Mouse (Mus musculus) liver, embryonic 14.5 days (tissue): ENCODE measurements around the gene Snap91. TPM values are rescaled to one million over a fixed set of nuclear protein-coding genes. Genes with fewer than 3 reads are reported as not detected.

Experiments
- ATAC-seq: fragments of 200-750 bp; cut with Nextera tagmentation; 2 replicates; pipeline ENCODE4 v1.8.0; 2017; ENCODE audit warnings: moderate number of reproducible peaks, mild to moderate bottlenecking, moderate library complexity; ENCODE audit not compliant: insufficient read depth
- DNase-seq, 3 experiments: peaks; one replicate each; pipeline ENCODE4 v3.0.0-alpha.2; 2012 to 2013; ENCODE audit warnings: low read depth in 3 of 3, low spot score in 3 of 3
- H3K27ac ChIP-seq: fragments of 300-500 bp; sonication (generic); 2 replicates; pipeline ENCODE4 v1.5.1; 2014; ENCODE audit warnings: moderate library complexity, mild to moderate bottlenecking, control low read depth, inconsistent platforms
- H3K27me3 ChIP-seq: fragments of 300-500 bp; sonication (generic); 2 replicates; pipeline ENCODE4 v1.6.1; 2014; ENCODE audit warnings: mild to moderate bottlenecking, low read length, moderate library complexity; ENCODE audit not compliant: control insufficient read depth, insufficient read depth
- H3K36me3 ChIP-seq: fragments of 300-500 bp; sonication (generic); replicated peaks from 2 replicates; pipeline ENCODE4 v1.6.1; 2014; ENCODE audit warnings: low read depth; ENCODE audit not compliant: control insufficient read depth, insufficient read depth
- H3K4me1 ChIP-seq, 2 experiments: fragments of 200-500 bp in 1 of 2; fragments of 300-500 bp in 1 of 2; sonication (generic) in 1 of 2; replicated peaks; 2 replicates each; pipeline ENCODE4 v1.6.1; 2012 to 2014; ENCODE audit warnings: antibody characterized with exemption in 1 of 2, inconsistent platforms in 1 of 2, low read length in 1 of 2; ENCODE audit not compliant: control insufficient read depth in 2 of 2, insufficient read depth in 2 of 2
- H3K4me2 ChIP-seq: fragments of 300-500 bp; sonication (generic); 2 replicates; pipeline ENCODE4 v1.6.1; 2014; ENCODE audit warnings: low read depth, mild to moderate bottlenecking, control low read depth, moderate library complexity
- H3K4me3 ChIP-seq, 2 experiments: fragments of 200-500 bp in 1 of 2; fragments of 300-500 bp in 1 of 2; sonication (generic) in 1 of 2; 2 replicates each; pipeline ENCODE4 v1.5.1; 2012 to 2014; ENCODE audit warnings: low read depth in 2 of 2, low read length in 2 of 2, mild to moderate bottlenecking in 2 of 2, control low read depth in 1 of 2, inconsistent platforms in 1 of 2, moderate library complexity in 1 of 2; ENCODE audit not compliant: insufficient read depth in 1 of 2
- H3K9ac ChIP-seq: fragments of 300-500 bp; sonication (generic); replicated peaks from 2 replicates; pipeline ENCODE4 v1.6.1; 2014; ENCODE audit warnings: mild to moderate bottlenecking, control low read depth, moderate library complexity
- H3K9me3 ChIP-seq: fragments of 300-500 bp; sonication (generic); 2 replicates; pipeline ENCODE4 v1.6.1; 2016; ENCODE audit warnings: low read length, mixed read lengths; ENCODE audit not compliant: control insufficient read depth
- CTCF ChIP-seq: IDR thresholded peaks from 2 replicates; pipeline ENCODE4 v1.5.1; 2016; ENCODE audit warnings: antibody characterized with exemption, low read depth, control low read depth
- EP300 ChIP-seq: IDR thresholded peaks from 2 replicates; pipeline ENCODE4 v1.6.1; 2016; ENCODE audit warnings: antibody characterized with exemption, low read depth
- WGBS: fragments of 180-500 bp; shearing (Covaris S2); extraction: QIAGEN DNeasy Blood & Tissue Kit; methylation state at CpG from one replicate; pipeline ENCODE4 v1.1.7; 2014; ENCODE audit not compliant: insufficient replicate concordance; 5-methylcytosine and 5-hydroxymethylcytosine counted together
- polyA plus RNA-seq, 2 experiments: library from polyadenylated mRNA; depleted of rRNA in 1 of 2; stranded (reverse) in 1 of 2; unstranded in 1 of 2; fragments of >200 nt; fragmentation: Nextera tagmentation in 1 of 2; extraction: Ambion mirVana in 1 of 2; gene quantifications; 2 replicates each; pipeline versions ENCODE4 v1.2.1 to v1.2.3; 2012 to 2014

Snap91 gene
- polyA plus RNA-seq, 2 experiments, result 0.02 TPM; not detected in 1

DNA sequence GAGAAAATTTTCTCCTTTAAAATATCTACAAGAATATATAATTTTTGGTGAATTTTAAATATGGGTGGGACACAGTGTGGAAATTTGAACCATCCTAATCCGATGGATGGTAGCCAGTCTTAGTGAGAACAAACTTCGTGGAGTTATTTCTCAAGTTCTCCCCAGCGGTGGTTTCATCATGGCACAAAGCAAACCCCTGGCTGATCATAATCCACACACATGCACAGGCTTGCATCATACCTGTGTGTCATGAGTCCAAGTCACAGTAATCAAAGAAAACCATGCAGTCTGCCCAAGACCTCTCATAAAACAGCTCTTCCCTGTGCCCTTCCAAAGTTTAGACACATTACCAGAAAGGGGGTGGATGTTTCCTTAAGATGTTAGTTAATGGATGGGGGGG is 150.6 kb downstream of the Snap91 start:
- H3K36me3 ChIP-seq, result no peaks in the 10 kb centered on the region
- H3K4me1 ChIP-seq, result peaks cover 0 to 2% of the 10 kb centered on the region in 2 experiments; a peak in 2 of 4 replicates
- WGBS, result 60% methylated on average over 3 of the region's 3 CpGs
- no peak overlapping the region for H3K4me2 ChIP-seq
- H3K4me3 ChIP-seq, result no peak overlapping the region
- H3K9ac ChIP-seq, result no peak overlapping the region
- TF ChIP-seq CTCF (no peak), EP300 (no peak)
- DNase-seq, result no peak
- no peak for ATAC-seq
- H3K27me3 ChIP-seq, result no peaks in the 10 kb centered on the region
- no peak overlapping the region for H3K27ac ChIP-seq
- H3K9me3 ChIP-seq, result no peaks in the 10 kb centered on the region

DNA sequence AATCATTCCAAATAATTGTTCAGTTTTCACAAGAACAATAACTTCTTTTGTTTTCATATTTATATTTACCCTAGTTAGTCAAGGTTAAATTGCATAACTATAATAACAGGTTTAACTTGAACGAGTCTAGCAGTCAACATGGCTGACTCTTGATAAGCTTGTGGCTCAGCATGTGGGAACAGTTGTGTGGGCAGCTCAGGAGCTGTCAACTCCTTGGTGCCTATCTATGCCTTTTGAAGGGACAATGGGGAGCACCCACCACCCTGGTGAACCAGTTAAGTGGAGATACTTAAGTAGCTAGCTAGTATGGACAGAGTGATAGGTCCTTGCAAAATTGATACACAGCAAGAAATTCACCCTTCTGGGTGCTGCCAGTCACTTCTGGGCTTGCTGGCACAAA is 151.4 kb downstream of the Snap91 start:
- no peak for ATAC-seq
- TF ChIP-seq EP300, result no peak
- no peak for TF ChIP-seq CTCF
- H3K27ac ChIP-seq, result no peak overlapping the region
- H3K9me3 ChIP-seq, result no peaks in the 10 kb centered on the region
- H3K4me2 ChIP-seq, result no peak overlapping the region
- H3K4me3 ChIP-seq, result no peak overlapping the region
- WGBS, result 30% methylated on average over 1 of the region's 1 CpGs
- H3K27me3 ChIP-seq, result no peaks in the 10 kb centered on the region
- H3K9ac ChIP-seq, result no peak overlapping the region
- no peaks in the 10 kb centered on the region for H3K36me3 ChIP-seq
- DNase-seq, result no peak
- H3K4me1 ChIP-seq, result peaks cover 0 to 2% of the 10 kb centered on the region in 2 experiments; a peak in 2 of 4 replicates

DNA sequence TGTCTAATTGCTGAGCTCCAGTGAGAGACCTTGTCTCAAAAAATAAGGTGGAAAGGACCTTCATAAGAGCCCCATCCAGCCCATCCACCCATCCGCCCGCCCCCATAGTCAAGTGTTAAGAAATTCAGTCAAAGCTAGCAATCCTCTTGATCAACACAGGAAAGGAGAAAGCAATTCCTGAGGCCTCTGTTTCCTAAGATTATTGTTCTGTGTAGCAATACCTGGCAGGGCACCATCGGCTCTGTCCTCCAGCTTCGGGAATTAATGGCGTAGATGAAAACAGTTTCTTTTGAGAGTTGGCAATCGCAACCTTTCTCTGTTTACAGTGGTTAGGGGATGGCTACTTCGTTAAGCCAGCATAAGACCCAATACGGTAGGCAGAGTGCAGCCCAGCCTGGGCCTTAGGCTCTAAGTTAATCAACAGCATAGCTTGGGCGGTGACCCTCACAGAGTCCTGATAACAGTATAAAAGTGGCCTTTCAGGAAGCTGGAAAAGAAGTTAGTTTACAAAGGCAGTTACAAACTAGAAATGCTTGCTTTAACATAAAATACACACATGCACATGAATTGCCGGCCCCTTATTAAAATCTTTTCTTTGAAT is 152.1 kb downstream of the Snap91 start:
- TF ChIP-seq CTCF (no peak), EP300 (no peak)
- Histone ChIP-seq H3K9ac (no peak overlapping the region), H3K27me3 (no peaks in the 10 kb centered on the region), H3K9me3 (no peaks in the 10 kb centered on the region), H3K27ac (no peak overlapping the region), H3K4me2 (no peak overlapping the region), H3K36me3 (no peaks in the 10 kb centered on the region), H3K4me1 (peaks cover 0 to 2% of the 10 kb centered on the region in 2 experiments; a peak in 2 of 4 replicates), H3K4me3 (no peak overlapping the region)
- DNase-seq (no peak), ATAC-seq (no peak)
- 60% methylated on average over 10 of the region's 10 CpGs for WGBS

DNA sequence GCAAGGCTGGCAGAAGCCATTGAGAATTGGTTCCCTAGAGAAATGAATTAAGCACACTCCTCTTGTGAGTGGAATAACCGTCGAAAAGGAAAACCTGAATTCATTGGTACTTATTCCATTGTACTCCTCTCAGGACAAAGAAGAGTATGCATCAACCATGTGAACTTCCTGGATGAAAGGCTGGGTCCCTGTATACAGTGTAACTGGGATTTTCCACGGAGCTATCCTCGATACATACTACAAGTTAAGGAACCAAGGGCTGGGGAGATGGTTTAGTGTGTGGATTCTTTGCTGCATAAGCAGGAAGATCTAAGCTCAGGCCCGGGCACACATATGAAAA is 154.1 kb downstream of the Snap91 start:
- H3K4me1 ChIP-seq, result peaks cover 0 to 2% of the 10 kb centered on the region in 2 experiments; a peak in 2 of 4 replicates
- WGBS, result 58% methylated on average over 5 of the region's 5 CpGs
- H3K36me3 ChIP-seq, result no peaks in the 10 kb centered on the region
- ATAC-seq (no peak), DNase-seq (no peak)
- no peak overlapping the region for H3K27ac ChIP-seq
- H3K4me2 ChIP-seq, result no peak overlapping the region
- no peak overlapping the region for H3K4me3 ChIP-seq
- H3K9ac ChIP-seq, result no peak overlapping the region
- H3K9me3 ChIP-seq, result no peaks in the 10 kb centered on the region
- no peaks in the 10 kb centered on the region for H3K27me3 ChIP-seq
- TF ChIP-seq EP300 (no peak), CTCF (no peak)

DNA sequence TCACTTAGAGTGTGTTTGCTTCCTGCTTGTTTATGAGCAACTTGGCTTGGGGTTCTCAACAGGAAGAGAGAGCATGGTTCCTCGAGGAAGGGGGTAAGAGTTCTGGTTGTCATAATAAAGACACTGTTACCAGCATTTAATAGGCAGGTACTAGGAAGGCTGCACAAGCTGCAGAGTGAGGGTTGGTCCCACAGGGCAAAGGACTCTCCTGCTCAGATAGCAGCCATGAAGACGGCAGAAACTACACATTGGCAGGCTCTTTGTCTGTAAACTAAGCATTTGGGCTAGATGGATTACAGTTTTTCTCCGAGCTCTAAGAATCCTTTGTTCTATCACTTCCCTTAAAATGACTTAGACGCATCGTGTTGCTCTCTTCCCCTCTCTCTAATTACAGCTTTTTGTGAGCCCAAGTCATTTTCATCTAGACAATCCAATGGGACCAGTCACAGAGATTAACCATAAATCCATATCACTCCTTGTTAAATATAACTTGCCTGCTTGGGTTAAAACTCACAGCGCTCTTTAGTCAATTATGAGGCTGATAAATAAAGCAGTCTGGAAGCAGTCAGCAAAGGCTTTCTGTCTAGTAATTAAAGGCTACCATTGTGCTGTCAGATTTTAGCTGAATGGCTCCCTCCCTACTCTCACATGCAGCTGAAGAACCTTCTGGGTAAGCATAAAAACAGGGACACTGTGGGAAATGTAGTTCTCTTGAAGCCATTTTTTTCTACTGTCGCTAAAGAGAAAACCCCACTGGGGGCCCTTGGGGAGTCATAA is 154.7 kb downstream of the Snap91 start:
- H3K4me2 ChIP-seq, result no peak overlapping the region
- H3K9ac ChIP-seq, result no peak overlapping the region
- no peaks in the 10 kb centered on the region for H3K9me3 ChIP-seq
- 55% methylated on average over 7 of the region's 7 CpGs for WGBS
- peaks cover 0 to 2% of the 10 kb centered on the region in 2 experiments; a peak in 2 of 4 replicates for H3K4me1 ChIP-seq
- H3K27me3 ChIP-seq, result no peaks in the 10 kb centered on the region
- TF ChIP-seq EP300, result no peak
- TF ChIP-seq CTCF, result no peak
- no peak overlapping the region for H3K4me3 ChIP-seq
- ATAC-seq, result no peak
- no peak overlapping the region for H3K27ac ChIP-seq
- no peaks in the 10 kb centered on the region for H3K36me3 ChIP-seq
- no peak for DNase-seq
